Mouse (Mus musculus): ENCODE data around the gene Mvd. TPM values are rescaled to one million over a fixed set of nuclear protein-coding genes. Genes with fewer than 3 reads are reported as not detected.

Gene Mvd
- total RNA-seq (2021) = 1 to 10 TPM; 4.7 to 5.0 TPM
- long read RNA-seq, experiment 1, transcript Mvd-201 (10 exons, 1,756 nt) = major isoform, 14 of 15 reads
- long read RNA-seq, experiment 1, partial matches to known transcripts = 0 of 15 reads
- long read RNA-seq, experiment 1, other reads (novel, unspliced or antisense) = 1 of 15 reads
- long read RNA-seq, experiment 2, transcript Mvd-201 (10 exons, 1,756 nt) = major isoform, 9 of 12 reads
- long read RNA-seq, experiment 2, partial matches to known transcripts = 2 of 12 reads
- long read RNA-seq, experiment 2, other reads (novel, unspliced or antisense) = 1 of 12 reads

- DNase-seq = peak; percentile 98
- intact Hi-C loops (cut with DNase I) = no loop called here
Measured at GRCm38 (mm10) chr8:122443262-122444006, at the start of gene Mvd. Mvd (minus strand) TSS chr8:122443422.

GRCm38 (mm10) chr8:122488387-122488786 lies 45.2 kb upstream of the Mvd start:
- no peak for DNase-seq
- intact Hi-C loops (cut with DNase I) = no loop called here

- DNase-seq = no peak
- intact Hi-C loops (cut with DNase I) = no loop called here
Measured at GRCm38 (mm10) chr8:122484831-122485230, 41.6 kb upstream of the Mvd start.

- intact Hi-C loops (cut with DNase I) = no loop called here
- no peak for DNase-seq
Measured at GRCm38 (mm10) chr8:122483877-122484276, 40.7 kb upstream of the Mvd start.

GRCm38 (mm10) chr8:122482448-122482847 lies 39.2 kb upstream of the Mvd start:
- intact Hi-C loops (cut with DNase I) = no loop called here
- DNase-seq = no peak

GRCm38 (mm10) chr8:122475580-122476320 lies 32.5 kb upstream of the Mvd start, which contains the start of the genes Rnf166 and Ctu2:
Rnf166 (minus strand) TSS chr8:122476064.
Ctu2 (plus strand) TSS chr8:122476143.
- DNase-seq = peak; percentile 96 to 98
- intact Hi-C loops (cut with DNase I) = loop anchor here (5.0 kb wide), 1 partner anchor 98 kb away; the partner anchor contains the start of gene Zc3h18

- DNase-seq = peak; percentile 40 to 56
- intact Hi-C loops (cut with DNase I) = loop anchor here (5.0 kb wide), 2 partner anchors 43 to 98 kb away; partner anchors contain the start of genes Cyba and Zc3h18
Measured at GRCm38 (mm10) chr8:122474951-122475560, 31.8 kb upstream of the Mvd start.

- DNase-seq = no peak
- intact Hi-C loops (cut with DNase I) = loop anchor here (5.0 kb wide), 1 partner anchor 42 kb away; the partner anchor contains the start of gene Cyba
Measured at GRCm38 (mm10) chr8:122473911-122474421, 30.7 kb upstream of the Mvd start.

- intact Hi-C loops (cut with DNase I) = loop anchor here (5.0 kb wide), 1 partner anchor 38 kb away; the partner anchor contains the start of gene Cyba
Measured at GRCm38 (mm10) chr8:122470691-122471090, 27.5 kb upstream of the Mvd start.

GRCm38 (mm10) chr8:122469965-122470364 lies 26.7 kb upstream of the Mvd start:
- intact Hi-C loops (cut with DNase I) = loop anchor here (5.0 kb wide), 1 partner anchor 38 kb away; the partner anchor contains the start of gene Cyba
- no peak for DNase-seq

More at GRCm38 (mm10) chr8:122470691-122471090, 27.5 kb upstream of the Mvd start:
- no peak for DNase-seq

GRCm38 (mm10) chr8:122469407-122469806 lies 26.2 kb upstream of the Mvd start:
- DNase-seq = no peak
- intact Hi-C loops (cut with DNase I) = no loop called here

GRCm38 (mm10) chr8:122467816-122468215 lies 24.6 kb upstream of the Mvd start:
- intact Hi-C loops (cut with DNase I) = no loop called here
- DNase-seq = no peak

GRCm38 (mm10) chr8:122464985-122465384 lies 21.8 kb upstream of the Mvd start:
- intact Hi-C loops (cut with DNase I) = no loop called here

GRCm38 (mm10) chr8:122463651-122464640 lies 20.7 kb upstream of the Mvd start:
- intact Hi-C loops (cut with DNase I) = no loop called here

More at GRCm38 (mm10) chr8:122464985-122465384, 21.8 kb upstream of the Mvd start:
- no peak for DNase-seq

GRCm38 (mm10) chr8:122462510-122462909 lies 19.3 kb upstream of the Mvd start:
- intact Hi-C loops (cut with DNase I) = no loop called here
- no peak for DNase-seq

More at GRCm38 (mm10) chr8:122463651-122464640, 20.7 kb upstream of the Mvd start:
- no peak for DNase-seq

- DNase-seq = no peak
- intact Hi-C loops (cut with DNase I) = no loop called here
Measured at GRCm38 (mm10) chr8:122461473-122462148, 18.4 kb upstream of the Mvd start.

- intact Hi-C loops (cut with DNase I) = no loop called here
- peak; percentile 48 to 49 for DNase-seq
Measured at GRCm38 (mm10) chr8:122460524-122461472, 17.6 kb upstream of the Mvd start, which contains the start of gene Snai3. Snai3 (minus strand) TSS chr8:122460733.
